Mouse (Mus musculus): ENCODE measurements around the gene Socs5. TPM values are rescaled to one million over a fixed set of nuclear protein-coding genes. Genes with fewer than 3 reads are reported as not detected.
"Not testable (repeated sequence)": the region's sequence is repeated elsewhere in the genome, so short reads cannot be mapped to it uniquely, and the experiment has no call there.

Socs5 gene
- 3.9 and 4.6 TPM in 2 replicates for polyA plus RNA-seq (2015; fragmentation: Nextera tagmentation; extraction: Ambion mirVana)

- H3K4me1 ChIP-seq (replicated peaks; ENCODE audit: control insufficient read depth, insufficient read depth, low read length), result 0 out of 2 replicates have a peak, but pooled peaks cover 6% of the 10 kb centered on the region
- under 1% methylated on average over 69 of the region's 73 CpGs for WGBS
- H3K27ac ChIP-seq (ENCODE audit: low read depth, low read length), result peak within 1 kb of the TSS; percentile 74
- H3K4me3 ChIP-seq (ENCODE audit: low read depth, low read length), result peak within 1 kb of the TSS; percentile 80
- ATAC-seq, result peak; percentile 75
- H3K9me3 ChIP-seq (ENCODE audit: control insufficient read depth), result no peaks in the 10 kb centered on the region
- no peak for TF ChIP-seq CTCF (IDR thresholded peaks at IDR 0.05; ENCODE audit: low read depth)
- no peaks in the 10 kb centered on the region for H3K36me3 ChIP-seq (ENCODE audit: control insufficient read depth, insufficient read depth)
- H3K9ac ChIP-seq (ENCODE audit: low read depth, low read length), result peak within 1 kb of the TSS; percentile 86
- peak within 1 kb of the TSS; percentile 90 for H3K4me2 ChIP-seq (replicated peaks; ENCODE audit: low read depth)
- no peaks in the 10 kb centered on the region for H3K27me3 ChIP-seq (replicated peaks; ENCODE audit: control insufficient read depth, insufficient read depth, low read length)
These were observed at the start of gene Socs5 for GRCm38 (mm10) chr17:87107623-87108221. Socs5 (plus strand) TSS chr17:87107679.

GRCm38 (mm10) chr17:87062639-87063038 lies 44.8 kb upstream of the Socs5 start:
- no peaks in the 10 kb centered on the region for H3K36me3 ChIP-seq (ENCODE audit: control insufficient read depth, insufficient read depth)
- 85% methylated on average over 9 of the region's 9 CpGs for WGBS
- H3K9me3 ChIP-seq (ENCODE audit: control insufficient read depth), result no peaks in the 10 kb centered on the region
- no peak overlapping the region for H3K27ac ChIP-seq (ENCODE audit: low read depth, low read length)
- TF ChIP-seq CTCF (IDR thresholded peaks at IDR 0.05; ENCODE audit: low read depth), result no peak
- H3K4me1 ChIP-seq (replicated peaks; ENCODE audit: control insufficient read depth, insufficient read depth, low read length), result no peaks in the 10 kb centered on the region
- H3K4me2 ChIP-seq (replicated peaks; ENCODE audit: low read depth), result no peak overlapping the region
- no peak overlapping the region for H3K9ac ChIP-seq (ENCODE audit: low read depth, low read length)
- no peak overlapping the region for H3K4me3 ChIP-seq (ENCODE audit: low read depth, low read length)
- ATAC-seq, result no peak
- no peaks in the 10 kb centered on the region for H3K27me3 ChIP-seq (replicated peaks; ENCODE audit: control insufficient read depth, insufficient read depth, low read length)

DNA sequence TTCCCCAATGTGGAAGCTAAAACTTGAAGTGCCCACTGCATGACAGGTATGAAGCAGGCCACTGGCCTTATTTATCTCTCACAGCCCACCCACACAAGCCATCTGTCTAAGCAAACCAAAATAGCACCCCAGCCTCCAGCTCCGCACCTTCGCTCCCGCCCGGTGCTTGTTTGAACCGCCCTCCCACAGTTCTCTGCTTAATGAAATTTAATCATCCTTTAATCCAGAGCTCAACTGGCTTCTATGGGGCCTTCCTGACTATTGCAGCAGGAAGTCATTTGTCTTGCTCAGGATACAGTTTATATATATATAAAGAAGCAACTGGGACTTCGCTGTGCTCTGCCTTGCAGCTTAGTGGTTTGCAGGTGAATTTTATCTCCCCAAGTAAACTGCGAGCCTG lies 44.0 kb upstream of the Socs5 start:
- ATAC-seq, result no peak
- Histone ChIP-seq H3K27ac (ENCODE audit: low read depth, low read length) (no peak overlapping the region), H3K36me3 (ENCODE audit: control insufficient read depth, insufficient read depth) (no peaks in the 10 kb centered on the region), H3K4me3 (ENCODE audit: low read depth, low read length) (no peak overlapping the region), H3K27me3 (replicated peaks; ENCODE audit: control insufficient read depth, insufficient read depth, low read length) (no peaks in the 10 kb centered on the region), H3K4me1 (replicated peaks; ENCODE audit: control insufficient read depth, insufficient read depth, low read length) (no peaks in the 10 kb centered on the region), H3K4me2 (replicated peaks; ENCODE audit: low read depth) (no peak overlapping the region), H3K9ac (ENCODE audit: low read depth, low read length) (no peak overlapping the region), H3K9me3 (ENCODE audit: control insufficient read depth) (no peaks in the 10 kb centered on the region)
- no peak for TF ChIP-seq CTCF (IDR thresholded peaks at IDR 0.05; ENCODE audit: low read depth)
- WGBS, result 66% methylated on average over 7 of the region's 7 CpGs

- Histone ChIP-seq H3K4me2 (replicated peaks; ENCODE audit: low read depth) (no peak overlapping the region), H3K9me3 (ENCODE audit: control insufficient read depth) (no peaks in the 10 kb centered on the region), H3K36me3 (ENCODE audit: control insufficient read depth, insufficient read depth) (no peaks in the 10 kb centered on the region), H3K27me3 (replicated peaks; ENCODE audit: control insufficient read depth, insufficient read depth, low read length) (no peaks in the 10 kb centered on the region), H3K9ac (ENCODE audit: low read depth, low read length) (no peak overlapping the region), H3K4me1 (replicated peaks; ENCODE audit: control insufficient read depth, insufficient read depth, low read length) (no peaks in the 10 kb centered on the region), H3K27ac (ENCODE audit: low read depth, low read length) (no peak overlapping the region), H3K4me3 (ENCODE audit: low read depth, low read length) (no peak overlapping the region)
- TF ChIP-seq CTCF (IDR thresholded peaks at IDR 0.05; ENCODE audit: low read depth), result no peak
- whole genome bisulfite sequencing, result 69% methylated on average over 6 of the region's 6 CpGs
- no peak for ATAC-seq
These were observed 43.5 kb upstream of the Socs5 start for GRCm38 (mm10) chr17:87063969-87064368.

- WGBS, result 94% methylated on average over 4 of the region's 4 CpGs
These were observed 38.5 kb upstream of the Socs5 start for GRCm38 (mm10) chr17:87068997-87069396.

GRCm38 (mm10) chr17:87072183-87072582 lies 35.3 kb upstream of the Socs5 start:
- H3K27ac ChIP-seq (ENCODE audit: low read depth, low read length); H3K36me3 ChIP-seq (ENCODE audit: control insufficient read depth, insufficient read depth); ATAC-seq; H3K27me3 ChIP-seq (replicated peaks; ENCODE audit: control insufficient read depth, insufficient read depth, low read length); H3K4me3 ChIP-seq (ENCODE audit: low read depth, low read length); H3K9me3 ChIP-seq (ENCODE audit: control insufficient read depth); H3K9ac ChIP-seq (ENCODE audit: low read depth, low read length); H3K4me2 ChIP-seq (replicated peaks; ENCODE audit: low read depth); H3K4me1 ChIP-seq (replicated peaks; ENCODE audit: control insufficient read depth, insufficient read depth, low read length): not testable (repeated sequence)
- WGBS, result 93% methylated on average over 1 of the region's 1 CpGs

More at GRCm38 (mm10) chr17:87068997-87069396, 38.5 kb upstream of the Socs5 start:
- H3K36me3 ChIP-seq (ENCODE audit: control insufficient read depth, insufficient read depth), result no peaks in the 10 kb centered on the region
- no peak for TF ChIP-seq CTCF (IDR thresholded peaks at IDR 0.05; ENCODE audit: low read depth)
- no peaks in the 10 kb centered on the region for H3K4me1 ChIP-seq (replicated peaks; ENCODE audit: control insufficient read depth, insufficient read depth, low read length)
- no peaks in the 10 kb centered on the region for H3K27me3 ChIP-seq (replicated peaks; ENCODE audit: control insufficient read depth, insufficient read depth, low read length)
- no peak overlapping the region for H3K4me3 ChIP-seq (ENCODE audit: low read depth, low read length)
- no peaks in the 10 kb centered on the region for H3K9me3 ChIP-seq (ENCODE audit: control insufficient read depth)
- H3K27ac ChIP-seq (ENCODE audit: low read depth, low read length), result no peak overlapping the region
- H3K9ac ChIP-seq (ENCODE audit: low read depth, low read length), result no peak overlapping the region
- no peak for ATAC-seq
- no peak overlapping the region for H3K4me2 ChIP-seq (replicated peaks; ENCODE audit: low read depth)
